Mouse (Mus musculus) heart, postnatal 4 days (tissue): ENCODE measurements around the gene Phf20. TPM values are rescaled to one million over a fixed set of nuclear protein-coding genes. Genes with fewer than 3 reads are reported as not detected.

Experiments used
- DNase-seq: peaks from one replicate; pipeline ENCODE4 v3.0.0; 2021
- microRNA-seq, 2 experiments: library from miRNA; unstranded; fragments of <30 nt; microRNA quantifications; one replicate each; pipeline ENCODE4 v1.2.0; 2021 to 2022
- total RNA-seq, 2 experiments: library from RNA; stranded (reverse); gene quantifications; 2 replicates each; pipeline ENCODE4 v1.2.3; 2021

Gene Phf20
- total RNA-seq, 2 experiments from 2014 or later = 20.5 to 21.3 TPM

- DNase-seq = no peak
Measured at GRCm38 (mm10) chr2:156314811-156315210, 118.5 kb downstream of the Phf20 start.

- no peak for DNase-seq
Measured at GRCm38 (mm10) chr2:156318491-156318890, 122.2 kb downstream of the Phf20 start.

GRCm38 (mm10) chr2:156321538-156321937 lies 125.3 kb downstream of the Phf20 start:
- no peak for DNase-seq

- peak; percentile 36 for DNase-seq
Measured at GRCm38 (mm10) chr2:156324116-156324588, 127.9 kb downstream of the Phf20 start.

- DNase-seq = peak; percentile 56
Measured at GRCm38 (mm10) chr2:156324681-156325080, 128.4 kb downstream of the Phf20 start.

GRCm38 (mm10) chr2:156330681-156331080 lies 134.4 kb downstream of the Phf20 start:
- DNase-seq = no peak

- no peak for DNase-seq
Measured at GRCm38 (mm10) chr2:156331446-156331965, 135.2 kb downstream of the Phf20 start.

GRCm38 (mm10) chr2:156340078-156340477 lies 143.8 kb downstream of the Phf20 start:
- DNase-seq = no peak

GRCm38 (mm10) chr2:156344775-156345532 lies 148.7 kb downstream of the Phf20 start:
- peak; percentile 48 for DNase-seq

GRCm38 (mm10) chr2:156348812-156349211 lies 152.5 kb downstream of the Phf20 start:
- DNase-seq = no peak

GRCm38 (mm10) chr2:156349286-156349848 lies 153.1 kb downstream of the Phf20 start:
- DNase-seq = peak; percentile 10

GRCm38 (mm10) chr2:156351243-156351642 lies 155.0 kb downstream of the Phf20 start:
- no peak for DNase-seq

- no peak for DNase-seq
Measured at GRCm38 (mm10) chr2:156352413-156353165, 156.3 kb downstream of the Phf20 start.

GRCm38 (mm10) chr2:156353265-156353692 lies 157.0 kb downstream of the Phf20 start:
- peak; percentile 63 for DNase-seq

GRCm38 (mm10) chr2:156356031-156356430 lies 159.8 kb downstream of the Phf20 start:
- DNase-seq = no peak

Small RNAs within 50 kb of the gene (microRNA-seq; reads per million reads assigned to microRNA genes)
- gene Gm22759 = 0 reads per million in 2 experiments

Other genes starting within 250 kb of the Phf20 start
- 10 to 100 TPM; 11.9 to 14.4 TPM for gene Cep250, start 240.0 kb upstream of the Phf20 start, total RNA-seq
- under 1 TPM; 0.18 to 0.21 TPM for gene 6430550D23Rik, start 188.5 kb upstream of the Phf20 start, total RNA-seq
- 10 to 100 TPM; 86.5 to 91.5 TPM for gene Ergic3, start 188.4 kb upstream of the Phf20 start, total RNA-seq
- gene Fer1l4, start 143.5 kb upstream of the Phf20 start, total RNA-seq = not detected
- gene Spag4, start 131.3 kb upstream of the Phf20 start, total RNA-seq = 1 to 10 TPM in 1 of 2 experiments, under 1 TPM in 1; 0.79 to 1.5 TPM
- 10 to 100 TPM; 16.4 to 19.3 TPM for gene Cpne1, start 84.5 kb upstream of the Phf20 start, total RNA-seq
- gene Rbm12, start 84.5 kb upstream of the Phf20 start, total RNA-seq = 10 to 100 TPM; 40.2 to 43.6 TPM
- 10 to 100 TPM; 30.3 to 33.8 TPM for gene Gm28036, start 69.4 kb upstream of the Phf20 start, total RNA-seq
- 100 to 1,000 TPM; 273 to 278 TPM for gene Romo1, start 52.4 kb upstream of the Phf20 start, total RNA-seq
- 10 to 100 TPM; 51.5 to 51.9 TPM for gene Nfs1, start 52.3 kb upstream of the Phf20 start, total RNA-seq
- 100 to 1,000 TPM; 264 to 286 TPM for gene Rbm39, start 16.2 kb upstream of the Phf20 start, total RNA-seq
- gene Cnbd2, start 115.8 kb downstream of the Phf20 start, total RNA-seq = 1 to 10 TPM in 1 of 2 experiments, under 1 TPM in 1; 0.88 to 1.5 TPM
- 10 to 100 TPM; 84.4 to 88.3 TPM for gene Scand1, start 116.2 kb downstream of the Phf20 start, total RNA-seq
- gene Epb41l1, start 224.4 kb downstream of the Phf20 start, total RNA-seq = 10 to 100 TPM; 20.5 TPM